Mouse (Mus musculus) adrenal gland, postnatal 14 days (tissue): ENCODE data around the gene Pigo. TPM values are rescaled to one million over a fixed set of nuclear protein-coding genes. Genes with fewer than 3 reads are reported as not detected.
"Not testable (repeated sequence)": the region's sequence is repeated elsewhere in the genome, so short reads cannot be mapped to it uniquely, and the experiment has no call there.

Experiments
- DNase-seq: peaks from one replicate; pipeline ENCODE4 v3.0.0; 2021; ENCODE audit warnings: mixed read lengths
- total RNA-seq: library from RNA; stranded (reverse); gene quantifications from 2 replicates; pipeline ENCODE4 v1.2.3, GENCODE M21; 2021

The Pigo gene
- total RNA-seq, 1 experiment from 2014 or later = 16.8 TPM

DNA sequence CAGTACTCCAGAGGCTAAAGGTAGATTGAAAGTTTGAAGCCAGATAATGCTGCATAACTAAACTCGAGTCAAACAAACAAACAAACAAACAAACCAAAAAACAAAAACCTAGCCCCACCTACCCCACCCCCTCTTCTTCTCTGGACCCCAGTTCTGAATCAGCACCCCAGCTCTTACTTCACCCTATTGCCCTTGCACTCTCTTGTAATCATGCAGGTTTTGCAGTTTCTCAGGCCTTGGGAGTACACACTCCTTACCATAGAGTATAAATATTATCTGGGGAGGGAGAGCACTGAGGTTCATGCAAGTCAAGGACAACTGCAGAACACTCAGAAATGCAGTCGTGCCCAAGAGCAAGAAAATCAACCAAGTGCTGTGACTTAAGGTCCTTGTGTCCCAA, 24.3 kb downstream of the Pigo start:
- no peak for DNase-seq

DNA sequence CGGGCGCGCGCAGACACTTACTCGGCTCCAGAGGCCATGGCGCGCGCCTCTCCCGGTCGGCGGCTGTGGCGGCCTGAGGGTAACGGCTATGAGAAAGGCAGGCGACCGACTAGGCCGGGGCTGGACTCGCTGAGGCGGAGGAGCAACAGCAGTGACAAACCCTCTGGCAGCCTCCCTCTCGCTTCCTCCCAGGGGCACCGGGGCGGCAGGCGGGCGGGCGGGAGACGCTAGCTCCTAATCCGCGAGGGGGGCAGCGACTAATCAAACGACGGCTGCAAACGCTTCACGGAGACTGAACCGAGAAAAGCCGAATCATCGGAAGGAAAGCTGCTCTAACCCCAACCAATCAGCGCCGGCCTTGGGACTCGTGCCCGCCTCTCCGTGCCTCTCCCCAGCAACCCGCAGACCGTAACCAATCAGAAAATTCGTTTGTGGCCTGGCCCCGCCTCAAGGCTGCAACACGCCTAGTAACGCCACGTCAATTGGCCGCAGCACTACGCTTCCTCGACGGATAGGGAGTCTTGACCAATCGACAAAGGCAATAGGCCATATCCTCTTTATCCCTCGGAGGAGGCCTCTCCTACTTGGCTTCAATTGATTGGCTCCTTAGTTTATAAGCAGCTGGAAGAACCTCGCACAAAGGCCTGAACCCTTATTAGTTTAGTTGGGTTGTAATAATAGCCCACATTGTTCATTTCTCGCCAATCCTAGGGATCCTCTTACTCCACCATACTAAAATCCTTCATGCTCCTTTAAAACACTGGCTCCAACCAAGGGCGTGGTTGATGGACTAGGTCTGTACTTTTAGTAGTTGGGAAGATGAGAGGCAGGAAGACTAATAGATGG, 25.3 kb downstream of the Pigo start, which contains the start of gene Vcp:
Gene Vcp (minus strand): TSS at position 367 of the 846 bp plus-strand sequence.
- peak; percentile 99 for DNase-seq

- peak; percentile 91 for DNase-seq
These were observed 26.0 kb downstream of the Pigo start for GRCm38 (mm10) chr4:42999451-43000140.

- DNase-seq = no peak
These were observed 27.6 kb downstream of the Pigo start for GRCm38 (mm10) chr4:42998022-42998421.

DNA sequence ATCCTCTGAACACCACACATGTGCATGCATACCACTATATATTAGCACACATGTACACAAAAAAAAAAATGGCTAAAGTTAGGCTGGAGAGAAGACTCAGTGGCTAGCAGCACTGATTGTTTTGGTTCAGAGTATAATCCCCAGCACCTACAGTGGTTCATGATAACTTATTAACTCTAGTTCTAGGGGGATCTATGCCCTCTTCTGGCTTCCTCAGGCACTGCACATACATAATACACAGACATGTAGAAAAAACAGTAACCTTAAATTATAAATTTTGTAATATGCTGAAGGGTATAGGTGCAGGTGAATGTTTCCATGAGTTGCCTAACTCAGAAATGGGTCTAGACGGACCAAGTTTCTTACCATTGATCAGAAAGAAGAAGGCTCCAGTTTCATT, 37.3 kb downstream of the Pigo start:
- no peak for DNase-seq

DNA sequence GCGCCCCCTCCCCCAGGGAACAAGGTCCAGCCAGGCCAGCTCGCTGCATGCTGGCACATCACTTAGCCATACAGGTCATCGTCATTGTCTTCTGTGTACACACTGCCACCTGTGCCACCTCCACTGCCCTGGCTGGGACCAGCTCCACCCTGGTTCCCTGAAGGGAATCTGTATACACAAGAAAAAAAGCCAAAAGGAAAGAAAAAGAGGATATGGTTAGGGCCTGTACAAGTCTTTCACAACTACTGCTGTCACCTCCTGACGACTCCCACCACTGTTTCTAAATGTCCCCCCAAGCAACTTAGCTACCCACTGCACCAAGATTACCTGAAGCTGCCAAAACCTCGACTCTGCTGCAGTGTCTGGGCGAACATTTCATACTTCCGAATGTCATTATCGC, 45.2 kb downstream of the Pigo start:
- not testable (repeated sequence) for DNase-seq

- DNase-seq = no peak
These were observed 47.6 kb downstream of the Pigo start for GRCm38 (mm10) chr4:42978062-42978461.

DNA sequence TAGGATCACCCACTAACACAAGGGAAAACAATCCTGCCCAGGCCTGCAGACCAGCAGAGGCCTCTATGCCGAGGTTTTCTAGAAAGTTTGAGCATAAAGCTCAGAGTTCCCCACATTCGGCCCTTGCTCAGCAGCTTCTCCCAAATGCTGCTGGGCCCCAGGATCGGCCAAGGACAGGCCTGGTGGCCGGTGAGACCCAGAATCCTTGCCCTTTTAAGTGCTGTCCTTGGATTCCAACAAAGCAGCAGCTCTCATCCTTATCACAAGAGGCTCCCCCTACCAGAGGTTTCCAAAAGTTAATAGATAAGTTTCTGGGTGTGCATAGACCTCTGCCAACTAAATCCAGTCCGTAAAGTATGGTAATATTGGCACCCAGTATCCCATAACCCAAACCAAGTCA, 51.8 kb downstream of the Pigo start:
- peak; percentile 29 for DNase-seq

DNA sequence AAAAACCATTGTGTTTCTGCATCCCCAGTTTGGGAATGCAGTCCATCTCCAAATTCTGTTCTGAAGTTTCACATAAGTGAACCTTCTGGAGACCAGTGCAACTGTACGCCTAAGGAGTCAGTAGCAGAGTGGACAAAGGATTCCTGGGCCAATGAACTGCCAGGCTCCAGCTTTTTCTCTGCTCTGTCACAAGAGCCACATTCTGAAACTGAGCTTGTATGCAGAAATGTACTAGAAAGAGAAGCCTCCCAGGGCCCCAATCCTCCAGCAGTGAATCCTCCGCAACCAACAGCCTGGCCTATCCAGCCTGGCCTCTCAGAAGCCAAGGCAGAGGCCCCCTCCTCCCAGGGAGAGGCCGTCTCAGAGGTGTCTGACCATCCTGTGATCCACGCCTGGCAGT, 52.7 kb downstream of the Pigo start:
- no peak for DNase-seq

GRCm38 (mm10) chr4:42969304-42969703, 56.3 kb downstream of the Pigo start, which contains the start of gene 1700022I11Rik:
Gene 1700022I11Rik (plus strand): TSS chr4:42969604.
- DNase-seq = no peak

Other genes with a start within 250 kb of the Pigo start
- gene Fam205a1, start 171.9 kb downstream of the Pigo start, total RNA-seq = not detected in 2 replicates
- 0.11 TPM in 1 of 2 replicates, not detected in the other for gene Gm12394, start 169.0 kb downstream of the Pigo start, total RNA-seq
- gene Fam205c, start 151.6 kb downstream of the Pigo start, total RNA-seq = not detected in 2 replicates
- gene Phf24, start 109.2 kb downstream of the Pigo start, total RNA-seq = 0.56 and 3.8 TPM in 2 replicates
- 17.6 and 18.4 TPM in 2 replicates for gene Dnajb5, start 76.0 kb downstream of the Pigo start, total RNA-seq
- not detected in 2 replicates for gene 1700022I11Rik, start 56.2 kb downstream of the Pigo start, total RNA-seq
- 265 and 269 TPM in 2 replicates for gene Vcp, start 25.3 kb downstream of the Pigo start, total RNA-seq
- gene Fancg, start 15.3 kb downstream of the Pigo start, total RNA-seq = 8.7 and 10.2 TPM in 2 replicates
- 200 and 206 TPM in 2 replicates for gene Stoml2, start 5.9 kb upstream of the Pigo start, total RNA-seq
- gene Fam214b, start 20.4 kb upstream of the Pigo start, total RNA-seq = 36.6 and 40.8 TPM in 2 replicates
- gene Unc13b, start 33.1 kb upstream of the Pigo start, total RNA-seq = 12.1 and 13.9 TPM in 2 replicates
- 0.56 and 0.67 TPM in 2 replicates for gene Atp8b5, start 241.3 kb upstream of the Pigo start, total RNA-seq